Mouse (Mus musculus) adrenal gland, postnatal 14 days (tissue): ENCODE measurements around the gene Plscr3. TPM values are rescaled to one million over a fixed set of nuclear protein-coding genes. Genes with fewer than 3 reads are reported as not detected.
"Not testable (repeated sequence)": the region's sequence is repeated elsewhere in the genome, so short reads cannot be mapped to it uniquely, and the experiment has no call there.

ENCODE experiments used
- DNase-seq: peaks from one replicate; pipeline ENCODE4 v3.0.0; 2021; ENCODE audit warnings: mixed read lengths
- total RNA-seq: library from RNA; stranded (reverse); gene quantifications from 2 replicates; pipeline ENCODE4 v1.2.3, GENCODE M21; 2021

Plscr3 gene
- total RNA-seq, 1 experiment from 2014 or later, result 51.3 TPM

GRCm38 (mm10) chr11:69828832-69829231, 17.3 kb upstream of the Plscr3 start:
- no peak for DNase-seq

- DNase-seq, result no peak
These were observed 12.6 kb upstream of the Plscr3 start for GRCm38 (mm10) chr11:69833554-69833953.

GRCm38 (mm10) chr11:69834001-69834549, 12.1 kb upstream of the Plscr3 start:
- DNase-seq, result peak; percentile 63

GRCm38 (mm10) chr11:69835326-69835965, 10.7 kb upstream of the Plscr3 start:
- DNase-seq, result no peak

- DNase-seq, result no peak
These were observed 10.2 kb upstream of the Plscr3 start for GRCm38 (mm10) chr11:69835966-69836335.

GRCm38 (mm10) chr11:69836703-69837576, 9.2 kb upstream of the Plscr3 start:
- peak; percentile 58 for DNase-seq

- DNase-seq, result peak; percentile 86
These were observed 8.6 kb upstream of the Plscr3 start, which contains the start of gene Nlgn2 for GRCm38 (mm10) chr11:69837604-69837951. TSS of gene Nlgn2 (minus strand) at chr11:69837784.

GRCm38 (mm10) chr11:69837952-69838713, 8.0 kb upstream of the Plscr3 start, which contains the start of gene Tmem256:
TSS of gene Tmem256 (plus strand) at chr11:69838514.
- peak; percentile 96 for DNase-seq

GRCm38 (mm10) chr11:69838714-69839104, 7.5 kb upstream of the Plscr3 start:
- DNase-seq, result peak; percentile 38

GRCm38 (mm10) chr11:69846738-69847688, 837 bp downstream of the Plscr3 start:
- DNase-seq, result no peak

GRCm38 (mm10) chr11:69848021-69848420, 1.8 kb downstream of the Plscr3 start:
- no peak for DNase-seq

- no peak for DNase-seq
These were observed 3.0 kb downstream of the Plscr3 start for GRCm38 (mm10) chr11:69849128-69849527.

GRCm38 (mm10) chr11:69849884-69850283, 3.7 kb downstream of the Plscr3 start:
- DNase-seq, result no peak

GRCm38 (mm10) chr11:69850754-69851153, 4.6 kb downstream of the Plscr3 start:
- DNase-seq, result no peak

- DNase-seq, result no peak
These were observed 7.8 kb downstream of the Plscr3 start for GRCm38 (mm10) chr11:69853994-69854393.

GRCm38 (mm10) chr11:69854680-69855079, 8.5 kb downstream of the Plscr3 start:
- DNase-seq, result no peak

GRCm38 (mm10) chr11:69855347-69855746, 9.2 kb downstream of the Plscr3 start:
- DNase-seq, result peak; percentile 73

- DNase-seq, result no peak
These were observed 12.2 kb downstream of the Plscr3 start, which contains the start of gene Tnk1 for GRCm38 (mm10) chr11:69858113-69858998. TSS of gene Tnk1 (minus strand) at chr11:69858730.

GRCm38 (mm10) chr11:69863729-69864128, 17.6 kb downstream of the Plscr3 start:
- not testable (repeated sequence) for DNase-seq
